Mouse (Mus musculus): ENCODE results near the gene Gm3115. TPM values are rescaled to one million over a fixed set of nuclear protein-coding genes. Genes with fewer than 3 reads are reported as not detected.
"Not testable (repeated sequence)": the region's sequence is repeated elsewhere in the genome, so short reads cannot be mapped to it uniquely, and the experiment has no call there.

The Gm3115 gene
- under 1 TPM; 0.14 to 0.18 TPM for total RNA-seq (2021)
- long read RNA-seq, experiment 1: 0 reads
- long read RNA-seq, experiment 2: 0 reads

- DNase-seq; intact Hi-C loops (cut with DNase I; ENCODE audit: low total_unique reads): not testable (repeated sequence)
Measured at GRCm38 (mm10) chr14:4083820-4084219, at the start of gene Gm3115. Gm3115 (plus strand) TSS chr14:4084120.

DNA sequence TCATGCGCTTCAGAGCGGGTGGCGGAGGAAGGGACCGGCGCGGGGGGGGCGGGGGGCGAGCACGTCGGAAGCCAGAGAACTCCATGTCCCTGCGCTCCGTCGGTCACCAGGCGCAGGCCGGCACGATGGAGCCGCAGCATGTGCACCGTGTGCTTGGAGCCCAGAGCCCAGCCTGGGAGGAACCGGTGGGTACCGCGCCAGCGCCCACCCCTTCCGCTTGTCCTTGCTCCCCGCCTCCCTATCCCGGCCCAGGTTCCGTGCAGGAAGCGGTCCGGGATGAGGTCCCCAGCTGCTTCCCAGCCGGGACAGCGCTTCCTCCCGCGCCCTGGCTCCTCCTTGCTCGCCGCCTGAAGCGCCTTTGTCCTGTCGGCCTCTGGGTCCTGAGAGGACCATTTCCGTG is 26.5 kb downstream of the Gm3115 start, which contains the start of gene Gm8108:
TSS of gene Gm8108 (plus strand) at position 101 of the 400 bp plus-strand sequence.
- peak; percentile 14 for DNase-seq
- intact Hi-C loops (cut with DNase I; ENCODE audit: low total_unique reads): not testable (repeated sequence)

DNA sequence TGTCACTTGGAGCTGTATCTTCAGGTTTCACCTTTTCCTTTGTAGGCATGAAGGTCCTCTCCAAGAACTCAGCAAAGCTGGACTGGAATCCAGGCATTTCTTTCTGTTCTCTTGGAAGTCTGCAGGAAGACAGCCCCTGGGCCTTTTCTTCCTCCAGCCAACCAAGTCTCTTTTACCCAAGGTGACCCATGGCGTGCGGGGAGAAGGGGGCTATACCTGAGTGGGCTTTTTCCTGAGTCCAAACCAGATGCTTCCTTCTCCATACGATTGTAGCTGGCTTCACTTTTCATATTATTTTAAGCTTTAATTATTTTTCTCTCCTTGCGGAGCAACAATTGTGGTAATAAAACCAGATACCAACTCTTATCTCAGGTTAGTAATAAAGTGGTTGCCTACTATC is 57.7 kb downstream of the Gm3115 start:
- DNase-seq: peak; percentile 2
- intact Hi-C loops (cut with DNase I; ENCODE audit: low total_unique reads): not testable (repeated sequence)

Other genes with a start within 250 kb of the Gm3115 start
- under 1 TPM in 1 of 2 experiments, not detected in 1; 0.27 TPM for gene Gm3033, start 237.9 kb upstream of the Gm3115 start, total RNA-seq (2021)
- gene Gm2916, start 199.9 kb upstream of the Gm3115 start, total RNA-seq (2021): not detected
- gene Gm3029, start 152.4 kb upstream of the Gm3115 start, total RNA-seq (2021): not detected
- gene Gm3095, start 120.6 kb upstream of the Gm3115 start, total RNA-seq (2021): under 1 TPM in 1 of 2 experiments, not detected in 1; 0.29 TPM
- not detected for gene Gm3099, start 85.7 kb upstream of the Gm3115 start, total RNA-seq (2021)
- gene Gm5796, start 60.2 kb upstream of the Gm3115 start, total RNA-seq (2021): 1 to 10 TPM; 1.2 to 1.5 TPM
- gene Gm8108, start 26.4 kb downstream of the Gm3115 start, total RNA-seq (2021): 1 to 10 TPM; 1.1 TPM
- not detected for gene Gm3127, start 80.9 kb downstream of the Gm3115 start, total RNA-seq (2021)
- not detected for gene Gm2974, start 98.5 kb downstream of the Gm3115 start, total RNA-seq (2021)
- gene Gm3138, start 165.5 kb downstream of the Gm3115 start, total RNA-seq (2021): not detected
- gene Gm3149, start 233.2 kb downstream of the Gm3115 start, total RNA-seq (2021): not detected

Measured in gastrocnemius, postnatal 14 days (tissue).